Mouse (Mus musculus): ENCODE data around the gene Ostf1.
A peak's percentile ranks its signal among the peaks of the same experiment; 100 is the strongest.

Ostf1 gene

DNA sequence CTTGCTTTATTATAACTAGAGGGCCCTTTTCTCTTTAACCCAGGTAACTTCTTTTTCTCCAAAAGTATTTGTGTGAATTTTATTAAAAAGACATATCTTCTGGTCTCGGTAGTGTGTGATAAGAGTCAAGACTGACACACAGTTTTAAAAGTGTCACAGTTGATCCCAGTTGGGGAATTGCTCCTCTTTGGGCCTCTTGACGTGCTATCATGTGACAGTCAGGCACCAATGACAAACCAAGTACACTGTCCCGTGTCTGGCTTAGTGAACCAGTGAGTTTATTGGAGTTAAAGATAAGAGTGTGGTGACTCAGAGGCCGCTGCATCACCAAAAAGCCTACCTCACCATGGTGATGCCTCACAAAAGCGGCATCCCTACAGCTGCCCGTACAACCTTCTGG, 12.5 kb upstream of the Ostf1 start:
- no peak for DNase-seq (ENCODE audit: inconsistent ontology term)

GRCm38 (mm10) chr19:18643411-18643810, 11.8 kb upstream of the Ostf1 start:
- DNase-seq (ENCODE audit: inconsistent ontology term), result no peak

- no peak for DNase-seq (ENCODE audit: inconsistent ontology term)
Observed at GRCm38 (mm10) chr19:18641001-18641400, 9.4 kb upstream of the Ostf1 start.

- no peak for DNase-seq (ENCODE audit: inconsistent ontology term)
Observed at GRCm38 (mm10) chr19:18639552-18639951, 7.9 kb upstream of the Ostf1 start.

DNA sequence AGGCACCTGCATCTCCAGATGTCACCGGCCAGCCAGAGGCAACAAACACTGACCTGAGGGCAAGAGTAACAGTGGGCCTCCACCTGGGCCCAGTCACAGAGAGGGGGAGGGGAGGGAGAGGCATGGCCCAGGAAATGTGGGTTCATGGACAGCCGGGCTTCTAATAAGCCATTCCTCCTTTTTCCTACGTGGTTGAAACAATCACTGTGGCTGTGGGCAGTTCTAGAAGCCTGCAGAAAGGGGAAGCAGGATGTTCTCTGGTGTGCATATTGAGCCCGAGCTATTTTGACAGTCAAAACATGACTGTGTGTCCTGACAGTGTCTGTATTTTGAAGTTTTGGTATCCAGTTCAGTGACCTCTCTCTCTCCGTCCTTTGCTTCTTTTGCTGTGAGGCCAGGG, 7.3 kb upstream of the Ostf1 start:
- no peak for DNase-seq (ENCODE audit: inconsistent ontology term)

DNA sequence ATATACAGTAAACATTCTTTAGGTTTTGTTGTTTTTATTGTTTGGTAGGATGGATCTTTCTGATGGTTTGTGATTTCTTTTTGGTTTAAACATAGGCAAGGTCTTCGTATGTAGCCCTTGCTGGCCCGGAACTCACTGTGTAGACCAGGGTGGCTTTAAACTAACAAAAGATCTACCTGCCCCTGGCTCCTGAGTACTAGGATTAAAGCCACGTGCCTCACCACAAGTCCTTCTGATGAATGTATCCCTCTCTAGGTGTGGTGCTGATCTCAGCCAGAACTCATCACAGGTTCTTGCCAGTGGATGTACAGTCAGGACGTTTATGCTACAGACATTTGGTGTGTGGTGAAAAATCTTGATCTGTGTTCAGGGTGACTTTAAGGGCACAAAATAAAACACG, 6.3 kb upstream of the Ostf1 start:
- no peak for DNase-seq (ENCODE audit: inconsistent ontology term)

- no peak for DNase-seq (ENCODE audit: inconsistent ontology term)
Observed at GRCm38 (mm10) chr19:18632231-18633185, 885 bp upstream of the Ostf1 start.

- no peak for DNase-seq (ENCODE audit: inconsistent ontology term)
Observed at GRCm38 (mm10) chr19:18631161-18631643, 421 bp downstream of the Ostf1 start.

- peak; percentile 44 for DNase-seq (ENCODE audit: inconsistent ontology term)
Observed at GRCm38 (mm10) chr19:18630221-18631119, 1.2 kb downstream of the Ostf1 start.

DNA sequence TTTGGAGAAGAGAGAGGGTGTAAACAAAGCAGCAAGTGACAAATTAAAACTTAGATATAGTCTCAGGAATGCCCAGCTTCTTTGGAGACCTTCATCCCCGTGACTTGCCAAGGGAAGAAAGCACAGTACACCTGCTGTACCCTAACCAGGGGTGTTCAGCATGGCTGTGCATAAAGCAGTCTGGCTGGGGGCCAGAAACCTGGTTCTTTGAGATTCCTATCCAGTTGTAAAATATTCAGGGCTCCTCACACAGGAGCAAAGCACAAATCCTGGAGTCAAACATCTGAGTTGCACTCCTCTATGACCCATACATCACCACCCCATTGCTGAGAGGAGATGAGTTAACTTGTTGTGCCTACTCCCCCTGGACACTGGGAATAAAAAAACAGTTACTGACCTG, 2.0 kb downstream of the Ostf1 start:
- DNase-seq (ENCODE audit: inconsistent ontology term), result no peak

GRCm38 (mm10) chr19:18623894-18624293, 7.7 kb downstream of the Ostf1 start:
- no peak for DNase-seq (ENCODE audit: inconsistent ontology term)

- DNase-seq (ENCODE audit: inconsistent ontology term), result no peak
Observed at GRCm38 (mm10) chr19:18619691-18620090, 11.9 kb downstream of the Ostf1 start.

- no peak for DNase-seq (ENCODE audit: inconsistent ontology term)
Observed at GRCm38 (mm10) chr19:18619060-18619459, 12.6 kb downstream of the Ostf1 start.

DNA sequence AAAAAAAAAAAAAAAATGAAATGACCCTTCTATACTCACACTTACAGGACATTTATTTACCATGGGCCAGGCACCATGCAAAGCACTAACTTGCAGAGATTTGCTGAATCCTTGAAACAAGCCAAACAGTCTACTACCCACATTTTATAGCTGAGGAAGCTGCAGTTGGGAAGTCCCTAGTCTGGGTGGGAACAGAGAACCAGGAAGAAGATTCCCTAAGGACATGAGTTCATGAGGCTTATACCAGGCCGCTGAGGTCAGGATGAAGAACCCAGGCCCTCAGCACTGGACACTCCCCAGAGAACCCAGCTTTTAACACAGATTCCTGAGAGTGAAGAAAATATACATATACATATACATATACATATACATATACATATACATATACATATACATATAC, 14.1 kb downstream of the Ostf1 start:
- DNase-seq (ENCODE audit: inconsistent ontology term), result no peak

DNA sequence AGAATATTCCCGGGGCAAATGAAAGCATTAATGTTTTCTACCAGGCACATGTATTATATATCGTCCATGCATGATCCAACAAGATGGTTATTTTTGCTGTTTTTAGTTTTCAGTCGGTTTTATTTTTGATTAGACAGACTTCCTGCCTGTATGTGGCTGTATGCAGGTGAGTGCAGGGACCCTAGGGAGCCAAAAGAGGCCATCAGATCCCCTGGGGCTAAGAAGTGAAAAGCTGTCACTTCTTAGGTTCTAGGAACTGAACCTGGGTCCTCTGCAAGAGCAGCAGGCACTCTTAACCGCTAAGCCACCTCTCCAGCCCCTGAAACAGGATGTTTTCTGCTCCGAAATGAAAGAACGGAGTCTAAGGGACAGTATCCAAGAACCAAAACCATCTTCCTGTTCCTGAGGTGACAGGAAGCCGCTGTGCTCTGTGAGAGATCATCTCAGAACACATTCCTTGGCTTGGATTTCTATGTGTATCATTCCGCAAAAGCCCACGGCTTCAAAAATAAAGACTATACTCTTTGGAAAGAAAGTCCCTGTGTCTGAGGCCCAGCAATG, 15.9 kb downstream of the Ostf1 start:
- DNase-seq (ENCODE audit: inconsistent ontology term), result peak; percentile 54

DNA sequence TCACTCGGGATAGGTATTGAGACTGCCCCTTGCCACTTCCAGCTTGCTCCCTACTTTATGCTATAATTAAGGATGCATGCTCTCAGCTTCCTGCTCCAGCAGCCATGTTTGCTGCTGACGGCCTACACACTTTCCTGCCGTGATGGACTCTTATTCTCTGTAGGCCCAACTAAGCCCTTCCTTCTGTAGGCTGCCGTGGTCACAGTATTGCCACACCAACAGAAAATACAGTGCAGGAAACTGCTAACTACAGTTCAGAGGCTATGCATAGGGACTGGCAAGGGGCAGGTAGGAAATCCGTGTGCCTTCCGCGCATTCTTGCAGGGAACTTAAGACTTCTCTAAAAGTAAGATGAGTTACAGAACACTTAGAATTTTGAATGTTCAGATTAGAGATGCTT, 17.3 kb downstream of the Ostf1 start:
- no peak for DNase-seq (ENCODE audit: inconsistent ontology term)

DNA sequence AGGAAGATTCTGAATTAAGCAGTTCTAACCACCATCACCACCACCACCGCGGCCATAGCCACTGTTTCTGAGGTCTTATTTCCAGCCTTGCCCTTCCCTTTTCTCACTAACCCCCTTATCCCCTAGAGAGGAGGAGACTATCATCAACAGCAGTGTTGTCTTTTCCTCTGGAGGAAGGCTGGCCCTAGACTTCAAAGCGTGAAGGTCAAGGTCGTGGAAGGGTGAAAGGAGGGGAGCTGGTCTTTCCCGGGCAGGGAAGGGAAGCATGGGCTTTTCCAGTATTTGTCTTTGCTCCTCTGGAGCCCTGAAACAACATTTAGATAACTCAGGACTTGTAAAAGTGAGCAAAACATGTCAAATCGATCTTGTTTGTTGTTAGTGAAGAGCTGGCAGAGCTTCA, 22.6 kb downstream of the Ostf1 start:
- no peak for DNase-seq (ENCODE audit: inconsistent ontology term)

DNA sequence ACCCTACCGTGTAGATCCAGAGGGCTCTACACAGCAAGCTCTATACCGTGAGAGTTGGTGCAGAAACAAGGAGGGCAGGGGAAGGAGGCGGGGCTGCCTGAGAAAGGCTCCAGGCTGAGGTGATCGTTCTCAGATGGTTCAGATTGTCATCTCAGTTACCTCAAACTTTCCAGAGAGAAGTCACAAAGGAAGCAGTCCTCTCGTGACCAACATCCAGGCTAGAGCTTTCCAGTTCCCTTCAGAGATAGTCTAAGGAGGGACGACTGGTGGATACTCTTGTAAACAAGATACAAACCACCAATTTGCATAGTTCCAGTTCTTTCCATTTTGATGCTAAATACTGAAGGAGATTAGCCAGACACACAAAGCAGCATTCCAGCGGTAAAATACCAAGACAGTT, 23.7 kb downstream of the Ostf1 start:
- DNase-seq (ENCODE audit: inconsistent ontology term), result no peak

DNA sequence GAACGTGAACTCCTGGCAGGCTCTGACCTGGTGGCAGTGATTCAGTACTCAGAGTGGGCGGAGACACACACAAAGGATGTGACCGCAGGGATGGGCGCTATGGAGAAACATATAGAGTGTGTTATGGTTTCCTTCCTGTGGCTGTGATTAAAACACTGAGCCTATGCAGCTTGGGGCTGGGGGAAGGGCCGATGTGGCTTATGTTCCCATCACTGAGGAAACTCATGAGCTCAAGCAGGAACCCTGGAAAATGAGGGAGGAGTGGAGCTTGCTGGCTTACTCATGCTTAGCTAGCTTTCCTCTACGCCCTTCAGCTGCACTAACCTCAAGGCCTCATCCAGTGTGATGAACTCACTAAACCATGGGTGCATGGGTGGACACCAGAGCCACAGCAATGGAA, 28.6 kb downstream of the Ostf1 start:
- DNase-seq (ENCODE audit: inconsistent ontology term), result no peak

DNA sequence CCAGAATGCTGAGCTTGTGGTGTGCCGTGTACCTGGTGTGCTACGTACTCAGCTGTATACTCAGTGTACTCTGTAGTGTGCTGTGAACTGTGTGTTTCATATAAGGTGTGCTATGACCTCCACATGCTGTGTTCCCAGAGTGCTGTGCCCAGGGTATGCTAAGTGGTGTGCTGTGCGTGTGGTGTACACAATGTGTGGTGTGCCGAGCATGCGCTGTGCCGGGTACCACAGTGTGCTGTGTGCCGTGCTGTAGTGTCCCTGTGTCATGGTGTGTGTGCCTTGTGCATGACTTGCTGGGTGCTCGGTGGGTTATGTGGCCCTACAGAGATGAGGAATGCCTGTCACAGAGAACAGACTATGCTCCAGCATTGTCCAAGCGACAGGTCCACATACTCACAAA, 31.0 kb downstream of the Ostf1 start:
- DNase-seq (ENCODE audit: inconsistent ontology term), result no peak

- DNase-seq (ENCODE audit: inconsistent ontology term), result no peak
Observed at GRCm38 (mm10) chr19:18599650-18600049, 32.0 kb downstream of the Ostf1 start.

GRCm38 (mm10) chr19:18599051-18599450, 32.6 kb downstream of the Ostf1 start:
- DNase-seq (ENCODE audit: inconsistent ontology term), result peak; percentile 47

All from Muller cell, postnatal 12 days (primary cell).